Mouse (Mus musculus) CH12.LX (cell line): ENCODE data around the gene Irf6. TPM values are rescaled to one million over a fixed set of nuclear protein-coding genes. Genes with fewer than 3 reads are reported as not detected.

Experiments used
- DNase-seq: peaks from one replicate; pipeline ENCODE4 v3.0.0-alpha.2; 2013; ENCODE audit errors: extremely low read depth
- H3K27ac ChIP-seq: 2 replicates; pipeline ENCODE4 v1.5.1; 2012; ENCODE audit warnings: low read depth, mild to moderate bottlenecking, control low read depth, moderate library complexity; ENCODE audit not compliant: insufficient read depth
- H3K27me3 ChIP-seq: replicated peaks from 2 replicates; pipeline ENCODE3; 2012; ENCODE audit warnings: inconsistent platforms
- H3K36me3 ChIP-seq, 2 experiments: replicated peaks in 1 of 2; 2 replicates each; pipeline versions ENCODE3 to v1.6.1; 2012; ENCODE audit warnings: inconsistent platforms in 1 of 2, low read length in 1 of 2, mild to moderate bottlenecking in 1 of 2, mixed read lengths in 1 of 2, moderate library complexity in 1 of 2; ENCODE audit not compliant: control insufficient read depth in 1 of 2, insufficient read depth in 1 of 2
- H3K4me1 ChIP-seq, 2 experiments: 2 replicates each; pipeline ENCODE4 v1.6.1; 2012; ENCODE audit warnings: inconsistent platforms in 1 of 2, moderate library complexity in 1 of 2; ENCODE audit not compliant: insufficient read depth in 2 of 2, control insufficient read depth in 1 of 2
- H3K4me2 ChIP-seq: 2 replicates; pipeline ENCODE4 v1.6.1; 2012; ENCODE audit warnings: low read depth, mild to moderate bottlenecking, control low read depth; ENCODE audit not compliant: poor library complexity, insufficient read depth, severe bottlenecking
- H3K4me3 ChIP-seq, 3 experiments: fragments of 150-350 bp in 1 of 3; sonication (generic) in 1 of 3; replicated peaks in 1 of 3; 2 replicates each; pipeline versions ENCODE3 to v1.5.1; 2011 to 2012; ENCODE audit warnings: low read depth in 2 of 3, low read length in 2 of 3, mild to moderate bottlenecking in 2 of 3, moderate library complexity in 2 of 3, control low read depth in 1 of 3, improper control_type of control experiment in 1 of 3, inconsistent platforms in 1 of 3, mixed read lengths in 1 of 3; ENCODE audit not compliant: poor library complexity in 1 of 3
- H3K79me2 ChIP-seq: replicated peaks from 2 replicates; pipeline ENCODE4 v1.6.1; 2012; ENCODE audit warnings: mild to moderate bottlenecking, moderate library complexity; ENCODE audit not compliant: control insufficient read depth, poor library complexity, insufficient read depth, severe bottlenecking; ENCODE audit errors: extremely low read depth
- H3K9ac ChIP-seq: 2 replicates; pipeline ENCODE4 v1.6.1; 2012; ENCODE audit warnings: low read depth, mild to moderate bottlenecking, control low read depth, moderate library complexity; ENCODE audit not compliant: insufficient read depth
- H3K9me3 ChIP-seq: replicated peaks from 2 replicates; pipeline ENCODE3; 2012; ENCODE audit warnings: low read length, inconsistent platforms, mixed read lengths
- BHLHE40 ChIP-seq: IDR thresholded peaks from 2 replicates; pipeline ENCODE4 v1.6.1; 2011; ENCODE audit warnings: mild to moderate bottlenecking, low read depth, low read length, improper control_type of control experiment
- CHD1 ChIP-seq: IDR thresholded peaks from 2 replicates; pipeline ENCODE4 v1.6.1; 2012; ENCODE audit warnings: low read depth, low read length, improper control_type of control experiment, inconsistent platforms
- CTCF ChIP-seq, 2 experiments: IDR thresholded peaks in 1 of 2; conservative IDR thresholded peaks in 1 of 2; 2 replicates each; pipeline ENCODE4 v1.5.1; 2011 to 2012; ENCODE audit warnings: low read depth in 2 of 2, low read length in 2 of 2, improper control_type of control experiment in 1 of 2, inconsistent platforms in 1 of 2, mild to moderate bottlenecking in 1 of 2, moderate library complexity in 1 of 2
- ELF1 ChIP-seq: IDR thresholded peaks from 2 replicates; pipeline ENCODE4 v1.6.1; 2014; ENCODE audit warnings: low read depth, mild to moderate bottlenecking, inconsistent platforms, low read length, improper control_type of control experiment
- EP300 ChIP-seq: IDR thresholded peaks from 2 replicates; pipeline ENCODE4 v1.6.1; 2011; ENCODE audit warnings: low read length, improper control_type of control experiment
- GABPA ChIP-seq: IDR thresholded peaks from 2 replicates; pipeline ENCODE4 v1.6.1; 2012; ENCODE audit warnings: low read depth, low read length, improper control_type of control experiment, inconsistent platforms; ENCODE audit not compliant: insufficient replicate concordance
- HCFC1 ChIP-seq: IDR thresholded peaks from 2 replicates; pipeline ENCODE4 v1.6.1; 2012; ENCODE audit warnings: low read depth, mild to moderate bottlenecking, inconsistent platforms, low read length, improper control_type of control experiment
- IRF4 ChIP-seq: IDR thresholded peaks from 2 replicates; pipeline ENCODE4 v1.6.1; 2014; ENCODE audit warnings: low read depth, mild to moderate bottlenecking, inconsistent platforms, low read length, improper control_type of control experiment
- JUND ChIP-seq: conservative IDR thresholded peaks from 2 replicates; pipeline ENCODE4 v1.6.1; 2011; ENCODE audit warnings: low read depth, low read length, improper control_type of control experiment
- KAT2A ChIP-seq: IDR thresholded peaks from 2 replicates; pipeline ENCODE4 v1.6.1; 2012; ENCODE audit warnings: low read length, improper control_type of control experiment, inconsistent platforms; ENCODE audit not compliant: insufficient replicate concordance
- MAX ChIP-seq: IDR thresholded peaks from 2 replicates; pipeline ENCODE4 v1.6.1; 2011; ENCODE audit warnings: low read length, improper control_type of control experiment
- MEF2A ChIP-seq: IDR thresholded peaks from 2 replicates; pipeline ENCODE4 v1.6.1; 2014; ENCODE audit warnings: low read depth, mild to moderate bottlenecking, inconsistent platforms, low read length, improper control_type of control experiment, borderline replicate concordance
- MXI1 ChIP-seq: IDR thresholded peaks from 2 replicates; pipeline ENCODE4 v1.6.1; 2011; ENCODE audit warnings: mild to moderate bottlenecking, low read depth, low read length, improper control_type of control experiment
- MYC ChIP-seq: IDR thresholded peaks from 2 replicates; pipeline ENCODE4 v1.6.1; 2011; ENCODE audit warnings: low read depth, mild to moderate bottlenecking, improper control_type of control experiment, low read length
- NELFE ChIP-seq: IDR thresholded peaks from 2 replicates; pipeline ENCODE4 v1.6.1; 2011; ENCODE audit warnings: low read depth, low read length, improper control_type of control experiment
- NRF1 ChIP-seq: IDR thresholded peaks from 2 replicates; pipeline ENCODE4 v1.6.1; 2014; ENCODE audit warnings: low read depth, mild to moderate bottlenecking, inconsistent platforms, low read length, improper control_type of control experiment, moderate library complexity
- PAX5 ChIP-seq: IDR thresholded peaks from 2 replicates; pipeline ENCODE4 v1.6.1; 2012; ENCODE audit warnings: low read length, inconsistent platforms, mixed read lengths
- POLR2A ChIP-seq: IDR thresholded peaks from 2 replicates; pipeline ENCODE4 v1.6.1; 2011; ENCODE audit warnings: low read depth, mild to moderate bottlenecking, improper control_type of control experiment, low read length
- RAD21 ChIP-seq: IDR thresholded peaks from 2 replicates; pipeline ENCODE4 v1.6.1; 2011; ENCODE audit warnings: low read depth, mild to moderate bottlenecking, low read length, improper control_type of control experiment, moderate library complexity
- RCOR1 ChIP-seq: conservative IDR thresholded peaks from 2 replicates; pipeline ENCODE4 v1.6.1; 2012; ENCODE audit warnings: low read depth, mild to moderate bottlenecking, inconsistent platforms, low read length, improper control_type of control experiment
- SIN3A ChIP-seq: IDR thresholded peaks from 2 replicates; pipeline ENCODE4 v1.6.1; 2012; ENCODE audit warnings: low read length, improper control_type of control experiment, inconsistent platforms
- SMC3 ChIP-seq: IDR thresholded peaks from 2 replicates; pipeline ENCODE4 v1.6.1; 2011; ENCODE audit warnings: low read depth, low read length, improper control_type of control experiment
- TBP ChIP-seq: conservative IDR thresholded peaks from 2 replicates; pipeline ENCODE4 v1.6.1; 2011; ENCODE audit warnings: low read depth, low read length, improper control_type of control experiment
- TCF12 ChIP-seq: IDR thresholded peaks from 2 replicates; pipeline ENCODE4 v1.6.1; 2014; ENCODE audit warnings: low read depth, mild to moderate bottlenecking, inconsistent platforms, low read length, improper control_type of control experiment
- UBTF ChIP-seq: IDR thresholded peaks from 2 replicates; pipeline ENCODE4 v1.6.1; 2012; ENCODE audit warnings: low read depth, mild to moderate bottlenecking, inconsistent platforms, low read length, improper control_type of control experiment, moderate library complexity
- USF1 ChIP-seq: IDR thresholded peaks from 2 replicates; pipeline ENCODE4 v1.6.1; 2014; ENCODE audit warnings: low read depth, mild to moderate bottlenecking, inconsistent platforms, low read length, improper control_type of control experiment
- USF2 ChIP-seq: conservative IDR thresholded peaks from 2 replicates; pipeline ENCODE4 v1.6.1; 2011; ENCODE audit warnings: low read depth, low read length, improper control_type of control experiment
- ZMIZ1 ChIP-seq: IDR thresholded peaks from 2 replicates; pipeline ENCODE4 v1.6.1; 2012; ENCODE audit warnings: low read depth, mild to moderate bottlenecking, inconsistent platforms, low read length, improper control_type of control experiment
- ZNF384 ChIP-seq: IDR thresholded peaks from 2 replicates; pipeline ENCODE4 v1.6.1; 2012; ENCODE audit warnings: low read depth, low read length, improper control_type of control experiment, inconsistent platforms
- dilution Hi-C: fragments of 300-500 bp; cut with MboI; formaldehyde crosslinking; loops from 2 replicates; pipeline ENCODE4 v1.14.3; 2020; ENCODE audit warnings: low sequenced_read_pairs; ENCODE audit not compliant: extremely low pct_unique_long_range_greater_than_20kb, extremely low pct_ligation_motif_present
- in situ Hi-C: fragments of 300-500 bp; cut with MboI; formaldehyde crosslinking; loops from 3 replicates; pipeline ENCODE4 v1.14.3; 2019; ENCODE audit warnings: low sequenced_read_pairs, low pct_ligation_motif_present, low pct_unique_long_range_greater_than_20kb, mixed read lengths
- polyA plus RNA-seq: library from polyadenylated mRNA; unstranded; fragments of >175 nt; gene quantifications from 2 replicates; pipeline ENCODE4 v1.2.1, GENCODE M21; 2012; ENCODE audit warnings: low read depth; ENCODE audit not compliant: insufficient read length
- total RNA-seq, 2 experiments: library from RNA; depleted of rRNA; stranded (reverse); fragments of 300-350 nt in 1 of 2; fragments of >200 nt in 1 of 2; gene quantifications; 2 replicates each; pipeline ENCODE4 v1.2.3; 2012 to 2014

Gene Irf6
- total and polyA plus RNA-seq, 3 experiments, result 0.31 to 13.0 (median 0.43) TPM

- H3K79me2 ChIP-seq, result peaks cover 40% of the 10 kb centered on the region
- H3K27ac ChIP-seq, result no peak overlapping the region
- peak overlapping the region; percentile 96 for H3K4me2 ChIP-seq
- no peaks in the 10 kb centered on the region for H3K27me3 ChIP-seq
- H3K4me3 ChIP-seq, result peak overlapping the region; percentile 85 to 100 (median 99)
- no peaks in the 10 kb centered on the region for H3K9me3 ChIP-seq
- H3K36me3 ChIP-seq, result peaks cover 24 to 31% of the 10 kb centered on the region in 2 experiments
- H3K9ac ChIP-seq, result peak overlapping the region; percentile 95
- dilution Hi-C loops (no loop called here), in situ Hi-C loops (no loop called here)
- peaks cover 7 to 27% of the 10 kb centered on the region in 2 experiments for H3K4me1 ChIP-seq
- DNase-seq, result no peak
- TF ChIP-seq CHD1, result peak; percentile 44; the same call in 1 of the 2 replicates
- TF ChIP-seq JUND, result no peak
Observed at GRCm38 (mm10) chr1:193129321-193129720, 23.6 kb upstream of the Irf6 start.

GRCm38 (mm10) chr1:193129786-193130455 is 23.0 kb upstream of the Irf6 start, which contains the start of gene Diexf:
Gene Diexf (minus strand): TSS chr1:193130272.
- Histone ChIP-seq H3K79me2 (peaks cover 36% of the 10 kb centered on the region), H3K27ac (peak within 1 kb of the TSS; percentile 18), H3K9ac (peak within 1 kb of the TSS; percentile 95), H3K36me3 (peaks cover 20 to 25% of the 10 kb centered on the region in 2 experiments), H3K27me3 (no peaks in the 10 kb centered on the region), H3K9me3 (no peaks in the 10 kb centered on the region), H3K4me2 (peak within 1 kb of the TSS; percentile 96), H3K4me1 (peaks cover 7 to 27% of the 10 kb centered on the region in 2 experiments), H3K4me3 (peak within 1 kb of the TSS; percentile 85 to 100 (median 99))
- dilution Hi-C loops, result no loop called here
- TF ChIP-seq CHD1 (no peak), PAX5 (no peak), MAX (peak; percentile 98), ELF1 (peak; percentile 75), KAT2A (peak; percentile 91; the same call in 1 of the 2 replicates), RCOR1 (no peak), ZMIZ1 (0 out of 2 replicates have a peak, but pooled peaks have one; percentile 39), BHLHE40 (peak; percentile 93), SMC3 (peak; percentile 38), NELFE (peak; percentile 74), GABPA (no peak; the same call in 1 of the 2 replicates), NRF1 (peak; percentile 87), USF2 (no peak), RAD21 (peak; percentile 28), ZNF384 (0 out of 2 replicates have a peak, but pooled peaks have one; percentile 70), SIN3A (peak; percentile 96), UBTF (0 out of 2 replicates have a peak, but pooled peaks have one; percentile 69), MYC (peak; percentile 99), MEF2A (peak; percentile 53; the same call in 1 of the 2 replicates), HCFC1 (peak; percentile 90), TCF12 (peak; percentile 84), USF1 (peak; percentile 49), EP300 (no peak), MXI1 (peak; percentile 100), POLR2A (peak; percentile 82), CTCF (conservative IDR thresholded peaks at IDR 0.05 in 1 of 2, IDR thresholded peaks at IDR 0.05 in 1 of 2; ENCODE audit: low read depth in 2 of 2, low read length in 2 of 2) (peak; percentile 70 to 86), IRF4 (peak; percentile 79), TBP (peak; percentile 86)
- in situ Hi-C loops, result no loop called here
- peak; percentile 99 for DNase-seq
